Mouse (Mus musculus) left cerebral cortex, adult 8-10 months (tissue): ENCODE measurements around the gene Gtf2h5. TPM values are rescaled to one million over a fixed set of nuclear protein-coding genes. Genes with fewer than 3 reads are reported as not detected.

Experiments
- DNase-seq, 2 experiments: peaks; one replicate each; pipeline ENCODE4 v3.0.0; 2022; ENCODE audit warnings: low spot score in 2 of 2
- total RNA-seq, 4 experiments: library from RNA; stranded (reverse); gene quantifications; 2 replicates each; pipeline ENCODE4 v1.2.4; 2022

Gtf2h5 gene
- 100 to 1,000 TPM in 3 of 4 experiments, 10 to 100 TPM in 1; 92.8 to 108 (median 103) TPM for total RNA-seq

- DNase-seq, result peak; percentile 95 to 96
These were observed at the start of gene Gtf2h5, which contains the start of gene Serac1 for GRCm38 (mm10) chr17:6079287-6080122. TSS of gene Gtf2h5 (plus strand) at chr17:6079786. TSS of gene Serac1 (minus strand) at chr17:6079741.

DNA sequence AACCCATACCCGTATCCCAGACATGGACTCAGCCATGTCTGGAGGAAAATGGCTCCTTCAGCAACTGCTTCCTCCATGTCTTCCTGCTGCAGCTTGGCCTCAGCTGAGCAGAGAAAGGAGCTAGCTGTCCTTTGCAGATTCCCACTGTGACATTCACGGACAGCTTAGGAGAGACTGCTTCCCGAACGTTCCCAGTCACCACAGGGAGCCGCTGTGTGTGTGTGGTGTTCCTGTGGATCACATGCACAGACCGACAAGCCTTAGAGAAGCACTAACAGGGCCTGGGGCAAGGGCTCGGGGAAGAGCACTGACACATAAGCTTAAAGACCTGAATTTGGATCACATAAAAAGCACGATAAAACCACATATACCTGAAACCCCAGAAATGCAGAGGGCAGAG is 43.9 kb upstream of the Gtf2h5 start:
- DNase-seq, result no peak

DNA sequence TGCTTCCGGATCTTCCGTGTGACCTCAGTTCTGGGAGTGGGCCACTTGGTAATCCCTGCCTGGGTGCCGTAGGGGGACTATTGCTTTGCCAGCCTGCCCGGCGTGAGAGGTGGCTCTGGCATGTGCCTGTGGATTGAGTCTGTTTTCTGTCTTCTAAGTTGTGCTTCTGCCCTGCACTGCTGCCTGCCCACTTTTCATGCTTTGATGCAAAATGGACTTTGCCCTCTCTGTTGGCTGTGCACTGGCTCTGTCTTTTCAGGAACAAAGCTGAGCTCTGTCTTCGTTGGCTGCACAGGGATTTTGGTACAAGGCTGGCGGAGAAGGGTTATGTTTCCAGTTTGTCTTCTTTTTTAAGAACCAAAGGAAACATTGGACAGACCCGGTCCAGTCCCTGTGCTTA is 43.1 kb upstream of the Gtf2h5 start:
- no peak for DNase-seq

GRCm38 (mm10) chr17:6036872-6037271 is 42.7 kb upstream of the Gtf2h5 start:
- no peak for DNase-seq

DNA sequence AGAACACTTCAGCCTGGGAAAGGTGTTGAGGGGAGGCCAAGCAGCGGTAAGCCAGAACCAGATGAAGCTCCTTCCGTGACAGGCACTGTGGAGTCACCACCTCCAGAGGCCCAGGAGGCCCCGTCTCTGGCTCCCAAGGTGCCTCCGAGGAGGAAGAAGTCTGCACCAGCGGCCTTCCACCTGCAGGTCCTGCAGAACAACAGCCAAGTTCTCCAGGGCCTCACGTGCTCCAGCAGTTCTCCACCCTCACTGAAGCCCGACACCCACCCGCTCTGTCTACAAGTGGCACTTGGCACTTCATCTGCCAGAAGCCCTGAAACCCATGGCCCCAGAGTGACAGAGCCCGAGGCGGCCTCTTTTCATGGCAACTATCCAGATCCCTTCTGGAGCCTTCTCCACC is 42.1 kb upstream of the Gtf2h5 start:
- no peak for DNase-seq

DNA sequence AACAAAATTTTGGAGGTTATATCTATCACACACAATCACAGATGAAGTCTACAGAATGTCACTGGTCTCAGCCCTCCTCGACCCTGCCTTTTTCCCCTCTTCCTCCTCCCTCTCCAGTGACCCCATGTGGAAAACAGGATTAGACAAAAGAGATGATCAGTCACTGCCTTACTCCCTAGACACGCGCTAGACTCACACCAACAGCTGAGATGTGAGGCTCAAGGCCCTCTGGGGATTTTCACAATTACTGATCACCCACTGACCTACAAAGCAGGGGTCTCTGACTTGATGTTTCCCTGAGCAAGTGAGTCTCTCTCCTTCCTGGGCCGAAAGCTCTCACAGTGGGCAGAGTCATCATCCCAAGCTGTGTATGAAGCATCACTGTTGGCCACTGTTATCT is 26.8 kb upstream of the Gtf2h5 start:
- no peak for DNase-seq

GRCm38 (mm10) chr17:6054934-6055355 is 24.6 kb upstream of the Gtf2h5 start:
- DNase-seq, result no peak

DNA sequence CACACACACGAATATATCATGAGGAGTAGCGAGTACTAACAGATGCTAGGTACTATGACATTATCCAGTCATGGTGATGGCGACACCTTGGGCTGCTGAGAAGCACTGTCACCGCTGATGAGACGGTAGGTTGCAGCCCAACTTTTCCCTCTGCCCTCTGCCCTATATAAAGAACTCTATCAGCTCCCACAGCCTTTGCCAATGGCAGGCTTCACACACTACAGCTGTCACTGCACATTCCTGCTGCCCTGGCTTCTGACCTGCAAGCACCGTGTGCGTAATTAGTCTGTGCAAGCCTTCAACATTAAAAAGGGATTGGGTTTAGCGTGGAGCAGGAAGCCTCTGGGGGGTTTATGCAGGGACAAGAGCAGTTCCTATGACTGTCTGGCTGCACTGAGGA is 16.8 kb upstream of the Gtf2h5 start:
- no peak for DNase-seq

DNA sequence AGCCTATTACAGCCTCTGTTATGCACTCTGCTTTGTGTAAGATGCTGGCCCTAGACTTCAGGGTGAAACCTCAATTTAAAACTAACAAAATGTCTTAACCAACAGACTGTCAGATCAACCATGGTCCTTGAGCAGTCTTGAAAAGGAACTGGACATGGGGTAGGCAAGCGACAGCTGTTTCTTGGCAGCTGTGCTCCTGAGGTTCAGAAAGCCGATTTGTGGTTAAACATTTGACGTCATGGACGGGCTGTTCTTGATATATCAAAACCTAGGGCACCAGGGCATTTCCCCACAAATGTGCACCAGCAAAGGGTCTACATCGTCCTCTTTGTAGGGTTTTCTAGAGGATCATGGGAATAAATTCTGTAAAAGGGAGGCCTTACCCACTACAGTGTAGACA is 16.1 kb upstream of the Gtf2h5 start:
- DNase-seq, result no peak

- no peak for DNase-seq
These were observed 13.6 kb upstream of the Gtf2h5 start for GRCm38 (mm10) chr17:6066021-6066420.

DNA sequence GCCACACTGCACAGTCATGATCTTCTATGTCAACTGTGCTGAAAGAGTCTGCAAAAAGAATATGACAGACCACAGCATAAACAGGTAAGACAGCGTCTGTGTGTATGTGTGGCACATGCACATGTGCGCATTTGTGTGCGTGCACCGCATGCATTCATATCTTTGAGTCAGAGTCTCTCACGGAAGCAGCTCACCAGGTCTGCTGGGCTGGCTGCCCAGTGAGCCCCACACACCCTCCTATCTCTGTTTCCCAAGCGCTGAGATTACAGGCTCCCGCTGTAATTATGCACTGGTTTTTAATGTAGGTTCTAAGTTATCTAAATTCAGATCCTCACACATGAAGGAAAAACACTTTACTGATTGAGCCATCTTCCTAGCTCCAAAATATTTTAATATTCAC is 12.0 kb upstream of the Gtf2h5 start:
- no peak for DNase-seq

DNA sequence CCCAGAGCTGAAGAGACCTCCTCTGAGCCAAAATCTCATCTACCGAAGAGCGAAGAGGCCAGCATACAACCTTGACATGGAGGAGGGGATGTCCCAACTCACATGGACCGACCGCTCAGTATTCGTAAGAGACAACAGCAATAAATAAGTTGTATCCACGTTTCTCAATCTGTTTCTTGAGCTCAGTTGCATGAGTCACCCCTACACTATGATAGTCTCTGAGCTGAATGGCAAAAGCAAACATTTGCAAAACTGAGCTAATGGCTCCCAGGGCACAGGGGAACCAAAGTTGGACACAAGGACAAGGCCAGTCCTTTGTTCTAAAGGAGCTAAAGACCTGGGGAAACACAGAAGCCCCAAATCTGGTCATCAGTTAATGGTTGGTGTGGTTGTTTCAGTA is 9.7 kb upstream of the Gtf2h5 start:
- DNase-seq, result no peak

GRCm38 (mm10) chr17:6073405-6073804 is 6.2 kb upstream of the Gtf2h5 start:
- DNase-seq, result no peak

DNA sequence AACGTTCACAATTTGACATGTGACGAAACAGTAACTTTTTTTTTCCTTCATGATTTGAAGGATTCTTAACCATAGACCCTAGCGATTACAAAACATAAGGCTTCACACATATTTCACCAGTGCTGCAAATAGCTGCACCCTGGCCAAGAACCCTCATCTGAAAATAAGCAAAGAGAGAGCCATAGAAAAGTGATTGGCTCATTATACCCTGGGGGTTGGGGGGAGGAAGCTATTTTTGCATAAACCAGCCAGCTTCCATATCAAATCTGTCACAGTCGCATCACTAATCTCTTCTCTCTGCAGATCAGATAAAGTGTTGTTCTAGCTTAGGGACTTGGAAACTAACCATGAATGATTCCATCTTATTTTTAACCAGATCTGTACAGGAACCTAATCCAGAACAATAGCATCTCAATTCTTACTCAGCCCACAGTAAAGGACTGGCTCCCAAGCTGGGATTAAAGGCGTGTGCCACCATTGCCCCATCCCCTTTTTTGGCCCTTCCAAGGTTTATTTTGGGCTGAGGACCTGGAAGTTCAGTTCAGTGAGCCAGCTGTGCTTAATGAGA is 3.8 kb downstream of the Gtf2h5 start:
- DNase-seq, result no peak

GRCm38 (mm10) chr17:6091604-6092003 is 12.0 kb downstream of the Gtf2h5 start:
- no peak for DNase-seq

DNA sequence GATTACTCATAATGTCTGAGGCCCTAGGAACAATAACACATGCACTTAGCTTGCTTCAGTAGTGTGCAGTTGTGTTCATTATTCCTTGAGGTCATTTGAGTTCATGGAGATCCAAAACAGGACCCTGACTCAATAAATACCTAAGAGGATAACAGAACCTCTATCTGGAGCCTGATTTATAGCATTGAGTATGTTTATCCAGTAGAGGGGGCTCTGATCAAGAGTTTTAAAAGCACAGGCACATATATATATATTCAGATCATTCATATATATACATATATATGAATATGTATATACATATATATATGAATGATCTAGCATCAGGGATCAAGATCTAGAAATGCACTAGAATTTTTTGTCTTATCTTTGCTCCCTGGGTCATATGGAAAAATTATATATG is 16.0 kb downstream of the Gtf2h5 start:
- DNase-seq, result no peak

DNA sequence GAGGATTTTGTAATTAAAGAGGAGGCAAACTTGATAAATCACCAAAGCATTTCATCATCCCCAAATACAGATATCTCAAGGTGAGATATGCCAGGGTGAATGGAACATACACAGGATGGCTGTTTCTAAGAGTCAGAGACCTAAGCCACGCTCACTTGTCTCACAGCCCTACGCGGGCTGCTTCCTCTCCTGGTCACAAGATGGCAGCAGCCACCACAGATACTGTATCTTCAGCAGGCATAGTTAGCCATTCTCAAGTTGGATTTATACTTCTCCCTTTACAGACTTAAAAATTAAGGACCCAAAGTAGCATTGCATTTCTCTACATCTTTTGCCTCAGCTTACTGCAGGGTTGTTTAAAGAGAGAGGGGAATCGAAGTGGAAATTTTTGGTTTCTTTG is 18.3 kb downstream of the Gtf2h5 start:
- DNase-seq, result peak in 1 of 2 experiments; percentile 45

DNA sequence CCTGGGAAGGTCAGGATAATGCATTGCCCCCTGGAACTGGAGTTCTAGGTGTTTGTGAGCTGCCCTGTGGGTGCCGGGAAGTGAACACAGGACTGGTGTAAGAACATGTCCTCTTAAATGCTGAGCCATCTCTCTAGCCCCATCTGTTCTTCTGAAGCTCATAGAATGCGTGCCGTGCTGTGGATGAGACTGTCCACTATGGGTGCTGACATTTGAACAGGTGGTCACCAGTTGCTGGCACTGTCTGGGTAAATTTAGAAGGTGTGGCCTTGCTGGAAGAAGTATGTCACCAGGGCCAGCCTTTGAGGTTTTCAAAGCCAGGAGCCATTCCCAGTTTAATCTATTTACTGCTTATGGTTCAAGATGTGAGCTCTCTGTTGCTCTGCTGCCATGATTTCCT is 22.7 kb downstream of the Gtf2h5 start:
- no peak for DNase-seq

DNA sequence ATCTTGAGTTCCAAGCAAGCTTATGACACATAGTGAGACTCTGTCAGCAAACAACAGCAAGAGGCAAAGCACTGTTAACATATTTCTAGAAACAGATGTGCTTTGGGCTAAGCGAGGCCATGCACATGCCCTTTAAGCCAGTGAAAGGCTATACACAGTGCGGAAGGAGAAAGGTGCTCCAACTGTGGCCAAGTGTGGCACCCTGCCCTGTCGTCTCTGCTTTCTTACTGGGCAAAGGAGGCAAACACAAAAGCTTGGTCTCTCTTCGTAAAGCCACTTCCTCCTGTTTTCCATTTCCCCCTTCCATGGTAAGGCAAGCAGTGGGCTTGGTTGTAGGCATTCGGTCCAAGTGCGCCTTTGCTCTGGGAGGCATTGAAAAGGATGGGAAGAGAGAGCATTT is 24.0 kb downstream of the Gtf2h5 start:
- no peak for DNase-seq

DNA sequence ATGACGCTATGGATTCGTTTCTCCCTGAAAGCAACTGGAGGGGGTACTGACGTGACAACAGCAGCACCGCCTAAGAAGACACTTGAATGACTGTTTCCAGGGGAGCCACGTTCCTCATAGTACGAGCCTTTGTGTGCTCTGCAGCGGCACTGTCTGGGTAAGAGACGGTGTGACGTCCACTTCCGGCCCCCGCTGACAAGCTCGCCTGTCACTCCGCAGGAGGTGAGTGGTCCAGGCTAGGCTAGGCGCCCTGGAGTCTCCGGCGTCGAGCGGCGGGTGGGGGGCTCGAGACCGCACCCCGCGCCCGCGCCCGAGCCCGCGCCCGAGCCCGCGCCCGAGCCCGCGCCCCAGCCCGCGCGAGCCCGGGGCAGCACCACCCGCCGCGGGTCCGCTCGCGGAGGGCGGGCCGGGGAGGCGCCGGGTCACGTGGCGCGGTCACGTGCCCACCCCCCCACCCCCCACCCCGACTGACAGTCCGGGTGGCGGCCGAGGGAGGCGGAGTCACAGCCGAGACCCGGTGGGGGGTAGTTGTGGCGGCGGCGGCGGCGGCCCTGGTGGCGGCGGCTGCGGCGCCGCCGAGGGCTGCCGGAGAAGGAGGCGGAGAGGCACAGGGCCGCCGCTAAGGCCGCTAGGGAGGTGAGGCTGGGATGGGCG is 26.9 kb downstream of the Gtf2h5 start, which contains the start of gene Tulp4:
TSS of gene Tulp4 (plus strand) at position 77 of the 654 bp plus-strand sequence.
- peak; percentile 67 to 87 for DNase-seq

- DNase-seq, result peak; percentile 32 to 33
These were observed 27.5 kb downstream of the Gtf2h5 start for GRCm38 (mm10) chr17:6107015-6107601.

DNA sequence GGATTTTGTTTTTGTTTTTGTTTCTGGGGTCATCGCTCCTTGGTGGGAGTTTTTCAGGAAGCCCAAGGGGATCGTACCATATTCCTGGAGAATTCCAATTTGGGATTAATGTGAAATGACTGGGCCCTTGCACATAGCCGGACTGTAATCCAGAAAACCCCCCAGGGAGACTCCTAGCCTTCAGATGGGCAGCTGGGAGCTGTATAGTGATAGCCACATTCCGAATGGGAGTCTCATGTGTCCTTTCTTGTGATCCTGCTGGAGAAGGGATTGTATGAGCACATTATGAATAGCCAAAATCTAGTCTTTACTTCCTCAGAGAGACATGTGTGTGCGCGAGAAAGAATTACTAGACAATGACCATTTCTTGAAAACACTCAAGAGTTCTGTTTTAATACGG is 28.6 kb downstream of the Gtf2h5 start:
- no peak for DNase-seq
